Mouse (Mus musculus): ENCODE data around the gene Zbed4. TPM values are rescaled to one million over a fixed set of nuclear protein-coding genes. Genes with fewer than 3 reads are reported as not detected.
A peak's percentile ranks its signal among the peaks of the same experiment; 100 is the strongest.
"Not testable (repeated sequence)": the region's sequence is repeated elsewhere in the genome, so short reads cannot be mapped to it uniquely, and the experiment has no call there.

The Zbed4 gene
- polyA plus RNA-seq, 1 experiment from 2014 or later, result 35.3 TPM

DNA sequence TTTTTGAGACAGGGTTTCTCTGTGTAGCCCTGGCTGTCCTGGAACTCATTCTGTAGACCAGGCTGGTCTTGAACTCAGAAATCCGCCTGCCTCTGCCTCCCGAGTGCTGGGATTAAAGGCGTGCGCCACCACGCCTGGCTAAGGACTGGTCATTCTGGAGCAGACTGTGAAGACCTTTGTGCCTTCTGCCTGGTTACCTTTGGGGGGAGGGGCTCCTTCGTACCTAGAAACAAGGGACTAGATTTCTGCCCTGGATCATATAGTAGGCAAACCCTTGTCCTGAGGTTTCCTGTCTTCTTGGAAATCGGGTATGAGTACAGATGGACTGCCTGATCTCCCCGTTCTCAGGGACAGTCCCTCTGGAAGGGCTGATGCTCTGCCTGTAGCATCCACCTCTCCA is 1.8 kb upstream of the Zbed4 start:
- 94% methylated on average over 8 of the region's 8 CpGs for WGBS
- not testable (repeated sequence) for H3K36me3 ChIP-seq

DNA sequence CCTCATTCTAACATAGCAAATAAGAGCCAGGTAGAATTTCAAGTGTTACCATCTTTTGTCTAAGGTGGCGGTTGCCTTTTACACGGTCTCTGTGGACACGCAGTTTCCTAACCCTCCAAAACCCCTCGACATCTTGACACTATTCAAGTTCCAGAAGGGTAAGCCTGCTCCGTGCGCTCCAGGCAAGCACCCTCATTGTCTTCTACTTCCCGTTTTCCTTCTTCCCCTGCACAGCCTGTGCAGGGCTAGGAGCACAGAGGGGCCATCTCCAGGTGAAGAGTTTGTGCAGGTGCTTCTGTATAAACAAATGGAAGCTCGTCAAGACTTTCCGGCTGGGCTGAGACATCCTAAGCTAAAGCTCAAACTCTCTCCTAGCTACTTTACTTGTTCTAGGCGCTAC is 1.4 kb upstream of the Zbed4 start:
- Histone ChIP-seq H3K27me3 (ENCODE audit: low read depth, poor library complexity, severe bottlenecking) (no peaks in the 10 kb centered on the region), H3K27ac (no peak overlapping the region), H3K4me3 (no peak overlapping the region), H3K4me1 (peaks cover 20% of the 10 kb centered on the region), H3K9me3 (replicated peaks) (no peaks in the 10 kb centered on the region), H3K36me3 (peaks cover 4% of the 10 kb centered on the region)
- 90% methylated on average over 10 of the region's 10 CpGs for WGBS
- no peak for DNase-seq (ENCODE audit: low spot score)

More for the DNA sequence above, 1.8 kb upstream of the Zbed4 start:
- H3K4me1 ChIP-seq, result peaks cover 20% of the 10 kb centered on the region
- H3K27ac ChIP-seq; H3K9me3 ChIP-seq (replicated peaks); DNase-seq (ENCODE audit: low spot score); H3K4me3 ChIP-seq; H3K27me3 ChIP-seq (ENCODE audit: low read depth, poor library complexity, severe bottlenecking): not testable (repeated sequence)

DNA sequence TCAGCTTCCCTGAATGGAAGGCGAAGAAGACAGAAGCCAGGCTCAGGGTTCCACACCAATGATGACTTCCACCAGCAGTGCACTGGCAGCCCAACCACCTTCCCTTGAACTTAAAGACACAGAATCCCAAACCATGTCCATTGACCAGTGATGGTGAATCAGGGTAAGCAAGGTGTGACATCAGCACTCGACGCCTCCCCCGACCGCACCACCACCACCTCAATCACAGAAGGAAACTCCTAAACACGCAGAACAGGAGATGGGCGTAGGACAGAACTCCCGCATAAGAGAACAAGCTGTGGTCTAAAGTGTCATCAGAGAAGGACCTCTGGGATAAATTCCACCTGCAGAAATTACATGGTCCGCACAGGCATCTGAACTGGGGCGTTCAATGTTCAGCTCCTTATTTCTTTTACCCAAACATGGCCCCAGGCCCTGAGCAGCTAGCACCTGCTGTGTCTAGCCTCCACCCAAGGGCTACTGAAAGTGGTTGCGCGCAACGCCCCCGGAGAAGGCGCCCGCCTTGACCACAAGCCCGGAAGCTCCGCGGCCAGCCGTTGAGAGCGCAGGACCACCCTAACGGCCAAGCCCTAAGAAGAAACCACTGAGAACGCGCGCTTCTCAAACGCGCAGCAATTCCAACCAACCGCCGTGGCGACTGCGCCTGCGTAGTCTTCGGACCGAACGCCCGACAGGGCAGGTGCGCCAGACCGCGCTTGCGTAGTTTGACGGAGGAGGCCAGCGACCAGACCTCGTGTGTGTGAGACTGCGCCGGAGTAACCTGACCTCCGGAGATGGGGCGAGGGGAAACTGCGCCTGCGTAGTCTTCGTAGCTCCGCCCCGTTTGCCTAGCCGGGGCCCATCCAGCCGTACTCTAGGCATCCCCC is 540 bp upstream of the Zbed4 start:
- Histone ChIP-seq H3K27me3 (ENCODE audit: low read depth, poor library complexity, severe bottlenecking) (no peaks in the 10 kb centered on the region), H3K36me3 (peaks cover 13% of the 10 kb centered on the region), H3K9me3 (replicated peaks) (no peaks in the 10 kb centered on the region), H3K4me1 (peaks cover 20% of the 10 kb centered on the region), H3K4me3 (peak overlapping the region; percentile 95), H3K27ac (peak overlapping the region; percentile 96)
- 7% methylated on average over 54 of the region's 54 CpGs for WGBS
- peak; percentile 98 for DNase-seq (ENCODE audit: low spot score)

DNA sequence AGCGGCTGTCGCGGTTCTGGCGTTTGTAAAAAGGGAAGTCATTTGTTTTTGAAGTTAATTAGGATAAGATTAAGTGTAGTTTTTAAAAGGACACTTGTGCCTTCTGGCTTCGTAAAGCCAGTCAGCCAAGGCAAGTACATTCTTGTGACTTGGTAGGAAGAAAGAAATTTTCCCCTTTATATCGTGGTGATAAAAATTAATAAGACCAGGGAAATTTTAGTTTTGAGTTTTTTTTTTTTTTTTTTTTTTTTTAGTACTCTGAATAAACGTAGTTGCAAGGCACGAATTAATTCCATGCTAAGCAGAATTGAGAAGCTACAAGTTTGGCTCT is 908 bp downstream of the Zbed4 start:
- 3% methylated on average over 8 of the region's 8 CpGs for WGBS
- Histone ChIP-seq H3K36me3 (peaks cover 28% of the 10 kb centered on the region), H3K4me3 (peak overlapping the region; percentile 95), H3K27ac (peak overlapping the region; percentile 96), H3K4me1 (peaks cover 20% of the 10 kb centered on the region), H3K27me3 (ENCODE audit: low read depth, poor library complexity, severe bottlenecking) (no peaks in the 10 kb centered on the region), H3K9me3 (replicated peaks) (no peaks in the 10 kb centered on the region)
- no peak for DNase-seq (ENCODE audit: low spot score)

DNA sequence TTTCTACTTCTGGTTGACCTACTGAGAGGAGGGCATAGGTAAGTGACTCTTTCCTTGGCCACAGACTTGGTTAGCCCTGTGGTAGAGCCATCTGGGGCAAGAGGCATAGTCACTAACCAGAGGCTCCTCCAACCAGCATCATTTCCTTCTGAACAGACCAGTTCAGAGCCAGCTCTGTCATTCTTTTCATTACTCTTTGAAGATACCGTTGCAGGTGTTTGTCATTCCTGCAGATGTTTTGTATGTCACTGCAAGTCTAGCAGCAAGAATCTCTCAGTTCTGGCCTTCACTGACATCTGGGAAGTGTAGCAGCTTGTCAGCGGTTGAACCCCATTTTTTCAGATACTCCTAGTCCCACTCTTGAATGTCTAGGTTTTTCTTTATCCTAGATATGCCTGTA is 3.4 kb downstream of the Zbed4 start:
- H3K27ac ChIP-seq, result no peak overlapping the region
- no peaks in the 10 kb centered on the region for H3K27me3 ChIP-seq (ENCODE audit: low read depth, poor library complexity, severe bottlenecking)
- H3K4me1 ChIP-seq, result peaks cover 20% of the 10 kb centered on the region
- H3K36me3 ChIP-seq, result peaks cover 53% of the 10 kb centered on the region
- no peak overlapping the region for H3K4me3 ChIP-seq
- DNase-seq (ENCODE audit: low spot score), result no peak
- no peaks in the 10 kb centered on the region for H3K9me3 ChIP-seq (replicated peaks)
- WGBS, result 94% methylated on average over 2 of the region's 2 CpGs

DNA sequence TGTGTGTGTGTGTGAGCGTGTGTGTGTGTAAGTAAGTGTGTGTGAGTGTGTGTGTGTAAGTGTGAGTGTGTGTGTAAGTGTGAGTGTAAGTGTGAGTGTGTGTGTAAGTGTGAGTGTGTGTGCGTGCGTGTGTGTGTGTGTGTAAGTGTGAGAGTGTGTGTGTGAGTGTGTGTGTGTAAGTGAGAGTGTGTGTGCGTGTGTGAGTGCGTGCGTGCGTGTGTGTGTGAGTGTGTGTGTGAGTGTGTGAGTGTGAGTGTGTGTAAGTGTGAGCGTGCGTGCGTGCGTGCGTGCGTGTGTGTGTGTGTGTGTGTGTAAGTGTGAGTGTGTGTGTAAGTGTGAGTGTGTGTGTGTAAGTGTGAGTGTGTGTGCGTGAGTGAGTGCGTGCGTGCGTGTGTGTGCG is 4.3 kb downstream of the Zbed4 start:
- H3K4me3 ChIP-seq, result no peak overlapping the region
- DNase-seq (ENCODE audit: low spot score), result no peak
- no peaks in the 10 kb centered on the region for H3K27me3 ChIP-seq (ENCODE audit: low read depth, poor library complexity, severe bottlenecking)
- 98% methylated on average over 18 of the region's 18 CpGs for WGBS
- H3K27ac ChIP-seq, result no peak overlapping the region
- H3K9me3 ChIP-seq (replicated peaks), result no peaks in the 10 kb centered on the region
- peaks cover 15% of the 10 kb centered on the region for H3K4me1 ChIP-seq
- H3K36me3 ChIP-seq, result peaks cover 62% of the 10 kb centered on the region

DNA sequence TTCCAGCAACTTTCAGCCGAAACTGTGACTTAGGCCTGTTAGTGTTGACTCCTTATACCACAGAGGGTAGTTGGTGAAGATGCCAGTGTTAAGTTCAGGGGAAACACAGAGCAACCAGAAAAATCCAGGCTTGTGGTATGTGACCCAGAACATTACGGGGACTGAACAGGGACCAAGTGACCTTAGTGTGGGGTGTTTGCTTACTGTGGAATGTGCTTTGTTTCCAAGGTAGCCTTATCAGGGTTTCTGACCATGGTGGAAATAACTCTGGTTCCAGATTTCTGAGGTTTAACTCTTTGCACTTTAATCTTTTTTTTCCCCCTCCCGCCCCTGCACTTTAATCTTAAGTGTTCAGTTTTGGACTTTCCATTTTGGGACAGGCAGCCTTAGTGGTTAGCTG is 6.6 kb downstream of the Zbed4 start:
- no peak overlapping the region for H3K27ac ChIP-seq
- WGBS, result 89% methylated on average over 3 of the region's 3 CpGs
- H3K4me3 ChIP-seq, result no peak overlapping the region
- H3K36me3 ChIP-seq, result peaks cover 85% of the 10 kb centered on the region
- peaks cover 9% of the 10 kb centered on the region for H3K4me1 ChIP-seq
- no peaks in the 10 kb centered on the region for H3K27me3 ChIP-seq (ENCODE audit: low read depth, poor library complexity, severe bottlenecking)
- no peak for DNase-seq (ENCODE audit: low spot score)
- no peaks in the 10 kb centered on the region for H3K9me3 ChIP-seq (replicated peaks)

DNA sequence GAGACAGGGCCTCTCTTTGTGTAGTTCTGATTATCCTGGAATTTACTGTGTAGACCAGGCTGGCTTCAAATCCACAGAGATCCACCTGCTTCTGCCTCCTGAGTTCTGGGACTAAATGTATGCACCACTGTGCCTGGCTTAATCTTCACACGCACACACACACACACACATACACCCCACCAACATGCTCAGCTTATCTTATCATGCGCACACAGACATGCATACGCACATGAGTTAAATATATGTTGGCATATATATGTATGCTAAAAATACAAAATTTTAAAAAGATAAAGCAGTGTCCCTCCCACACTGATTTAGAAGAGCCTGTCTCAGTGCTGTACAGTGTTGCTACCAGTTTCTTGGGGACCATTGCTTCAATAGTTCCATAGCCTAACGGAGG is 10.1 kb downstream of the Zbed4 start:
- H3K27me3 ChIP-seq (ENCODE audit: low read depth, poor library complexity, severe bottlenecking), result no peaks in the 10 kb centered on the region
- no peaks in the 10 kb centered on the region for H3K4me1 ChIP-seq
- H3K27ac ChIP-seq, result no peak overlapping the region
- 94% methylated on average over 4 of the region's 4 CpGs for WGBS
- H3K36me3 ChIP-seq, result peaks cover 97% of the 10 kb centered on the region
- no peaks in the 10 kb centered on the region for H3K9me3 ChIP-seq (replicated peaks)
- no peak overlapping the region for H3K4me3 ChIP-seq
- DNase-seq (ENCODE audit: low spot score), result no peak

DNA sequence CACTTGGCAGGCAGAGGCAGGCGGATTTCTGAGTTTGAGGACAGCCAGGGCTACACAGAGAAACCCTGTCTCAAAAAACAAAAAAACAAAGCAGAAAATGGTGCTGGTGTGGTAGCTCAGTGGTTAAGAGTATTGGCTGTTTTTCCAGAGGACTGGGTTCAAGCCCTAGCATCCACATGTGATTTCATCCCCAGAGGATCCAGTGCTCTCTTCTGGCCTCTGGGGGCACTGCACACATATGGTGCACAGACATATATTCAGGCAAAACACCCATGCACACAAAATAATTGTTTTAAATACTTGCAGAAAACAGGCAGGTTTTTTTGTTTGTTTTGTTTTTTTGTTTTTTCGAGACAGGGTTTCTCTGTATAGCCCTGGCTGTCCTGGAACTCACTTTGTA is 14.7 kb downstream of the Zbed4 start:
- H3K27ac ChIP-seq; H3K4me3 ChIP-seq; H3K4me1 ChIP-seq; H3K9me3 ChIP-seq (replicated peaks); DNase-seq (ENCODE audit: low spot score); H3K27me3 ChIP-seq (ENCODE audit: low read depth, poor library complexity, severe bottlenecking): not testable (repeated sequence)
- H3K36me3 ChIP-seq, result peaks cover 80% of the 10 kb centered on the region
- WGBS, result 96% methylated on average over 2 of the region's 2 CpGs

DNA sequence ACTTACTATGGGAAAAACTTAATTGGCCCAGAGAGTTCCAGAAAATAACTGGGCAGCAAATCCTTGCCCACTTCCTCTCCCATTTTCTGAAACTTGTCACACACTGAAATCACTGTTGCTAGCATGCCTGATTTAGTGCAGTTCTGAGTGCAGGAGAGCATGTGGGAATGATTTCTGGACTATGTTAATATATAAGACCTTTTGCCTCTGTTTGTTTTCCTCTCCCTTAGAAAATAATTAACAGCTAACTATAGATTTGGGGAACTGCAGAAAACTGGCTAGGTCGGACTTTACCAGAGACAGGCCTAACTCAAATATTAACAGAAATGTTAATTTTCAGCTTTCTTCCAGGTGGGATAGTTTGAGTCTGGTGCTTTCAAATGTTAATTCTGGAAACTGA is 17.1 kb downstream of the Zbed4 start:
- no peak overlapping the region for H3K4me3 ChIP-seq
- DNase-seq (ENCODE audit: low spot score), result no peak
- WGBS, result 79% methylated on average over 1 of the region's 1 CpGs
- no peaks in the 10 kb centered on the region for H3K4me1 ChIP-seq
- H3K9me3 ChIP-seq (replicated peaks), result no peaks in the 10 kb centered on the region
- H3K27ac ChIP-seq, result no peak overlapping the region
- no peaks in the 10 kb centered on the region for H3K27me3 ChIP-seq (ENCODE audit: low read depth, poor library complexity, severe bottlenecking)
- peaks cover 79% of the 10 kb centered on the region for H3K36me3 ChIP-seq

DNA sequence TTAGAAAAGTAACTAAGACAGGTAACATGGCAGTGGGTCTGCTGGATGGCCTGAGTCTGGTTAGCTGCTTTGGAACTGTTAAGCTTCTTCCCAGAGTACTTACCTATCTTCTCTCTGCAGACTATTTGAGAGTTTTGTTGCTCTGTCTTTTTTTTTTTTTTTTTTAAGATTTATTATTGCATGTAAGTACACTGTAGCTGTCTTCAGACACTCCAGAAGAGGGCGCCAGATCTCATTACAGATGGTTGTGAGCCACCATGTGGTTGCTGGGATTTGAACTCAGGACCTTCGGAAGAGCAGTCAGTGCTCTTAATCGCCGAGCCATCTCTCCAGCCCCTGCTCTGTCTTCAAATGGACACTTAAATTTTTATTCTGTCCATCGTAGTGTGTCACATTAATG is 23.2 kb downstream of the Zbed4 start:
- not testable (repeated sequence) for H3K4me1 ChIP-seq; H3K4me3 ChIP-seq; DNase-seq (ENCODE audit: low spot score); H3K27me3 ChIP-seq (ENCODE audit: low read depth, poor library complexity, severe bottlenecking); H3K27ac ChIP-seq; H3K9me3 ChIP-seq (replicated peaks)
- H3K36me3 ChIP-seq, result peaks cover 94% of the 10 kb centered on the region
- WGBS, result 85% methylated on average over 5 of the region's 5 CpGs

DNA sequence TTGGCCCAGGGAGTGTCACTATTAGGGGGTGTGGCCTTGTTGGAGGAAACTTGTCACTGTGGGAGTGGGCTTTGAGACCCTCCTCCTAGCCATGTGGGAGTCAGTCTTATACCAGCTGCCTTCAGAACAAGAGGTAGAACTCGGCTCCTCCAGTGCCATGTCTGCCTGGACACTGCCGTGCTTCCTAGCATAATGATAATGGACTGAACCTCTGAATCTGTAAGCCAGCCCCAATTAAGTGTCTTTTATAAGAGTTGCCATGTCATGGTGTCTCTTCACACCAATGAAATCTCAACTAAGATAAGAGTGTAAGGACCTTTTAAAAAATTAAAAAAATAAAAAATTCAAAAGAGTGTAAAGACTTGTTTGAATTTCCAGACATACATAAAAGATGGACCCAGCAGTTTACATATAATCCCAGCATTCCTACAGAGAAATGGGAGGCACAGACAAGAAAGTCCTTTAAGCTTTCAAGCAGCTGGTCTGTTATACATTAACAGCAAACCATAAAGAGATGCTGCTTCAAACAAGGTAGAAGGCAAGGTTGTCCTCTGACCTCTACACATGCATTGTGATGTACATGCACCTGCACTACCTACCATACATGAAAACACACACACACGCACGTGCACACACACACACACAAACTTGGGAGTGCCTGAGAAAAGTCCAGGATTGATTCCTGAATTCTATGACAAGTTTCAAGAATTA is 40.8 kb downstream of the Zbed4 start:
- Histone ChIP-seq H3K27ac (no peak overlapping the region), H3K36me3 (peaks cover 4% of the 10 kb centered on the region), H3K9me3 (replicated peaks) (no peaks in the 10 kb centered on the region), H3K27me3 (ENCODE audit: low read depth, poor library complexity, severe bottlenecking) (no peaks in the 10 kb centered on the region), H3K4me1 (no peaks in the 10 kb centered on the region), H3K4me3 (no peak overlapping the region)
- WGBS, result 87% methylated on average over 4 of the region's 4 CpGs
- no peak for DNase-seq (ENCODE audit: low spot score)

DNA sequence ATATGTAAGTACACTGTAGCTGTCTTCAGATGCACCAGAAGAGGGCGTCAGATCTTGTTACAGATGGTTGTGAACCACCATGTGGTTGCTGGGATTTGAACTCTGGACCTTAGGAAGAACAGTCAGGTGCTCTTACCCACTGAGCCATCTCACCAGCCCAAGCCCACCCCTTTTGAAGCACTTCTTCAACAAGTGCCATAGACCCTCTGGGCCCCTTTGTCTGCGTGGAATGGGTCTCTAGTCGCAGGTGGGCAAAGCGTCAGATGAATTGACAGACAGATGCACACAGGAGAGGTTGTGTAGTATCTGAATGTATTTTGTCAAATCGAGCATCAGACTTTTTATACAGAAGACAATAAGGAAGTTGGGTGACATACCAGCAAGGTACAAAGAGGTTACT is 43.3 kb downstream of the Zbed4 start:
- not testable (repeated sequence) for H3K4me3 ChIP-seq; H3K4me1 ChIP-seq; H3K27me3 ChIP-seq (ENCODE audit: low read depth, poor library complexity, severe bottlenecking); H3K9me3 ChIP-seq (replicated peaks); H3K27ac ChIP-seq; H3K36me3 ChIP-seq; DNase-seq (ENCODE audit: low spot score)
- WGBS, result 91% methylated on average over 5 of the region's 5 CpGs
